Mouse (Mus musculus): ENCODE measurements around the gene Rab34. TPM values are rescaled to one million over a fixed set of nuclear protein-coding genes. Genes with fewer than 3 reads are reported as not detected.

The Rab34 gene
- polyA plus RNA-seq, 1 experiment from 2014 or later, result 171 TPM

Small RNAs within 50 kb of the gene (microRNA-seq; reads per million reads assigned to microRNA genes)
- not detected for gene Mir7653 (ENCODE audit: borderline number of aligned reads)

Other genes starting within 250 kb of the Rab34 start
- 16.8 and 18.4 TPM in 2 replicates for gene Phf12, start 205.7 kb upstream of the Rab34 start, polyA plus RNA-seq (2015; fragmentation: Nextera tagmentation; extraction: Ambion mirVana)
- 18.5 and 19.7 TPM in 2 replicates for gene Dhrs13, start 156.2 kb upstream of the Rab34 start, polyA plus RNA-seq (2015; fragmentation: Nextera tagmentation; extraction: Ambion mirVana)
- gene Flot2, start 150.5 kb upstream of the Rab34 start, polyA plus RNA-seq (2015; fragmentation: Nextera tagmentation; extraction: Ambion mirVana), result 65.5 and 65.7 TPM in 2 replicates
- gene Eral1, start 108.0 kb upstream of the Rab34 start, polyA plus RNA-seq (2015; fragmentation: Nextera tagmentation; extraction: Ambion mirVana), result 33.3 and 33.6 TPM in 2 replicates
- gene Fam222b, start 93.8 kb upstream of the Rab34 start, polyA plus RNA-seq (2015; fragmentation: Nextera tagmentation; extraction: Ambion mirVana), result 14.4 and 17.3 TPM in 2 replicates
- gene Traf4, start 22.8 kb upstream of the Rab34 start, polyA plus RNA-seq (2015; fragmentation: Nextera tagmentation; extraction: Ambion mirVana), result 83.1 and 89.3 TPM in 2 replicates
- gene Nek8, start 11.8 kb upstream of the Rab34 start, polyA plus RNA-seq (2015; fragmentation: Nextera tagmentation; extraction: Ambion mirVana), result 17.3 and 18.4 TPM in 2 replicates
- 30.3 and 32.8 TPM in 2 replicates for gene Tlcd1, start 11.7 kb upstream of the Rab34 start, polyA plus RNA-seq (2015; fragmentation: Nextera tagmentation; extraction: Ambion mirVana)
- 1,371 and 1,410 TPM in 2 replicates for gene Rpl23a, start 4.8 kb upstream of the Rab34 start, polyA plus RNA-seq (2015; fragmentation: Nextera tagmentation; extraction: Ambion mirVana)
- 3.1 and 4.7 TPM in 2 replicates for gene Proca1, start 5.0 kb downstream of the Rab34 start, polyA plus RNA-seq (2015; fragmentation: Nextera tagmentation; extraction: Ambion mirVana)
- gene Sdf2, start 57.3 kb downstream of the Rab34 start, polyA plus RNA-seq (2015; fragmentation: Nextera tagmentation; extraction: Ambion mirVana), result 95.5 and 105 TPM in 2 replicates
- gene Supt6, start 57.6 kb downstream of the Rab34 start, polyA plus RNA-seq (2015; fragmentation: Nextera tagmentation; extraction: Ambion mirVana), result 27.8 and 28.5 TPM in 2 replicates
- gene 2610507B11Rik, start 73.3 kb downstream of the Rab34 start, polyA plus RNA-seq (2015; fragmentation: Nextera tagmentation; extraction: Ambion mirVana), result 63.8 and 74.0 TPM in 2 replicates
- 0.29 TPM in 2 replicates for gene BC030499, start 102.4 kb downstream of the Rab34 start, polyA plus RNA-seq (2015; fragmentation: Nextera tagmentation; extraction: Ambion mirVana)
- gene Spag5, start 113.1 kb downstream of the Rab34 start, polyA plus RNA-seq (2015; fragmentation: Nextera tagmentation; extraction: Ambion mirVana), result 29.2 and 30.3 TPM in 2 replicates
- gene Aldoc, start 134.5 kb downstream of the Rab34 start, polyA plus RNA-seq (2015; fragmentation: Nextera tagmentation; extraction: Ambion mirVana), result 30.1 and 36.8 TPM in 2 replicates
- gene Pigs, start 140.0 kb downstream of the Rab34 start, polyA plus RNA-seq (2015; fragmentation: Nextera tagmentation; extraction: Ambion mirVana), result 78.0 and 84.9 TPM in 2 replicates
- gene Unc119, start 155.1 kb downstream of the Rab34 start, polyA plus RNA-seq (2015; fragmentation: Nextera tagmentation; extraction: Ambion mirVana), result 46.9 and 54.2 TPM in 2 replicates
- gene Foxn1, start 198.1 kb downstream of the Rab34 start, polyA plus RNA-seq (2015; fragmentation: Nextera tagmentation; extraction: Ambion mirVana), result 4.2 and 4.6 TPM in 2 replicates
- gene Slc13a2, start 233.8 kb downstream of the Rab34 start, polyA plus RNA-seq (2015; fragmentation: Nextera tagmentation; extraction: Ambion mirVana), result 0.07 and 0.11 TPM in 2 replicates

Data from embryonic facial prominence, embryonic 15.5 days (tissue).